Mouse (Mus musculus) ES-Bruce4 (cell line): ENCODE results near the gene Uxs1.

Experiments
- CTCF ChIP-seq: IDR thresholded peaks from one replicate; pipeline ENCODE4 v1.8.1; 2011; ENCODE audit warnings: low read depth, low read length
- EP300 ChIP-seq: IDR thresholded peaks from 2 replicates; pipeline ENCODE4 v1.6.1; 2011; ENCODE audit warnings: low read depth, low read length; ENCODE audit not compliant: insufficient read depth
- POLR2A ChIP-seq: IDR thresholded peaks from one replicate; pipeline ENCODE4 v1.8.1; 2011; ENCODE audit warnings: low read length; ENCODE audit not compliant: insufficient read depth

- TF ChIP-seq CTCF = no peak
- no peak for TF ChIP-seq POLR2A
- no peak for TF ChIP-seq EP300
Observed at GRCm38 (mm10) chr1:43822586-43822985, 5.0 kb downstream of the Uxs1 start.
